Mouse (Mus musculus): ENCODE results near the gene Adam23. TPM values are rescaled to one million over a fixed set of nuclear protein-coding genes. Genes with fewer than 3 reads are reported as not detected.

Gene Adam23
- total and polyA plus RNA-seq, 3 experiments = 1.0 to 1.7 (median 1.4) TPM

DNA sequence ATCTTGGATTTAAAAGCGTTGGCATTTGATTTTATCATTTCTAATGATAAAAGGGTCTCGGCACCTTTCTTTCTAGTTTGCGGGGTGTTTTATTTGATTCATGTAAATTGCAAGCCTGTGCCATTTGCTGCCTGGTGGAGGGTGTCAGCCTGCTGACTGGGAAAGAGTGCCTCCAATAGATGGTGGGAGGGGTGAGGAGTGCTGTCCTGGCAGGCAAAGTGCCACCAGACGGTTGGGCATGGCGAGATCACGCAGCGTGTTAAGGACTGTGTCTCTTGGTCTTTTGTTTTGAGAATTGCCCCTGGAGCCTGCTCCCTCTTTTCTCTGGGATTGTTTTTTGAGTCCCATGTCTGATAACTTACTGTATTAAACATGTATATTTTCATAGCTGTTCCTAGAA lies 126.5 kb downstream of the Adam23 start:
- Histone ChIP-seq H3K9ac (ENCODE audit: low read depth, low read length) (no peak overlapping the region), H3K27ac (no peak overlapping the region), H3K36me3 (ENCODE audit: control insufficient read depth, insufficient read depth, low read length) (no peaks in the 10 kb centered on the region), H3K4me1 (ENCODE audit: control insufficient read depth, insufficient read depth, low read length) (no peaks in the 10 kb centered on the region), H3K4me3 (no peak overlapping the region), H3K79me2 (replicated peaks; ENCODE audit: control insufficient read depth, insufficient read depth, low read length) (no peaks in the 10 kb centered on the region), H3K27me3 (ENCODE audit: control insufficient read depth, insufficient read depth, low read length) (no peaks in the 10 kb centered on the region)
- no peak for DNase-seq
- 66% methylated on average over 7 of the region's 7 CpGs for WGBS
- intact Hi-C loops (cut with DNase I) = no loop called here
- TF ChIP-seq EP300 (IDR thresholded peaks at IDR 0.05; ENCODE audit: insufficient read depth, low read depth, low read length) (no peak), CTCF (IDR thresholded peaks at IDR 0.05) (no peak), POLR2A (IDR thresholded peaks at IDR 0.05; ENCODE audit: insufficient read depth, low read depth, low read length) (no peak)

DNA sequence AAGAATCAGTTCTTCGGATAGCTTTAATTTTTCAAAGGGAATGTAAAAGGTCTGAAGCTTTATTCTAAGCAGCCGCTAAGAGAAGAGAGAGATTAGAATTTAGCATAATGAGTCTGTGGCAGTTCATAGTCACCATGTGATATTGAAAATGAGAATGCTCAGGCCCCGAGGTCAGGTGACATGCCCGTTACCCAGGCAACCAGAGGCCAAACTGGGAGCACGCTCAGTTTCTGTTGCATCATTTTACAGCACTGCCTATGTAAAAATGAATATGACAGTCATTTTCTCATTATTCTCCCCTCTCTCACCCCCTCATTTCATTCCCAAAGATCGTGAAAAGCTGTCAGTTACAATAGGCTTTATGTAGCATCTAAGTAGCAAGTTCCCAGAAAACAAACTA lies 127.7 kb downstream of the Adam23 start:
- Histone ChIP-seq H3K9ac (ENCODE audit: low read depth, low read length) (no peak overlapping the region), H3K4me1 (ENCODE audit: control insufficient read depth, insufficient read depth, low read length) (no peaks in the 10 kb centered on the region), H3K36me3 (ENCODE audit: control insufficient read depth, insufficient read depth, low read length) (no peaks in the 10 kb centered on the region), H3K4me3 (no peak overlapping the region), H3K79me2 (replicated peaks; ENCODE audit: control insufficient read depth, insufficient read depth, low read length) (no peaks in the 10 kb centered on the region), H3K27ac (no peak overlapping the region), H3K27me3 (ENCODE audit: control insufficient read depth, insufficient read depth, low read length) (no peaks in the 10 kb centered on the region)
- DNase-seq = no peak
- intact Hi-C loops (cut with DNase I) = no loop called here
- 75% methylated on average over 6 of the region's 6 CpGs for WGBS
- TF ChIP-seq CTCF (IDR thresholded peaks at IDR 0.05) (no peak), EP300 (IDR thresholded peaks at IDR 0.05; ENCODE audit: insufficient read depth, low read depth, low read length) (no peak), POLR2A (IDR thresholded peaks at IDR 0.05; ENCODE audit: insufficient read depth, low read depth, low read length) (no peak)

GRCm38 (mm10) chr1:63573864-63574611 lies 128.3 kb downstream of the Adam23 start:
- intact Hi-C loops (cut with DNase I) = no loop called here
- Histone ChIP-seq H3K4me3 (no peak overlapping the region), H3K27me3 (ENCODE audit: control insufficient read depth, insufficient read depth, low read length) (no peaks in the 10 kb centered on the region), H3K4me1 (ENCODE audit: control insufficient read depth, insufficient read depth, low read length) (no peaks in the 10 kb centered on the region), H3K9ac (ENCODE audit: low read depth, low read length) (no peak overlapping the region), H3K79me2 (replicated peaks; ENCODE audit: control insufficient read depth, insufficient read depth, low read length) (no peaks in the 10 kb centered on the region), H3K36me3 (ENCODE audit: control insufficient read depth, insufficient read depth, low read length) (no peaks in the 10 kb centered on the region), H3K27ac (no peak overlapping the region)
- TF ChIP-seq EP300 (IDR thresholded peaks at IDR 0.05; ENCODE audit: insufficient read depth, low read depth, low read length) (no peak), CTCF (IDR thresholded peaks at IDR 0.05) (no peak), POLR2A (IDR thresholded peaks at IDR 0.05; ENCODE audit: insufficient read depth, low read depth, low read length) (no peak)
- 74% methylated on average over 12 of the region's 12 CpGs for WGBS
- DNase-seq = no peak

- Histone ChIP-seq H3K4me3 (no peak overlapping the region), H3K4me1 (ENCODE audit: control insufficient read depth, insufficient read depth, low read length) (no peaks in the 10 kb centered on the region), H3K36me3 (ENCODE audit: control insufficient read depth, insufficient read depth, low read length) (no peaks in the 10 kb centered on the region), H3K79me2 (replicated peaks; ENCODE audit: control insufficient read depth, insufficient read depth, low read length) (no peaks in the 10 kb centered on the region), H3K27me3 (ENCODE audit: control insufficient read depth, insufficient read depth, low read length) (no peaks in the 10 kb centered on the region), H3K9ac (ENCODE audit: low read depth, low read length) (no peak overlapping the region), H3K27ac (no peak overlapping the region)
- no peak for TF ChIP-seq EP300 (IDR thresholded peaks at IDR 0.05; ENCODE audit: insufficient read depth, low read depth, low read length)
- TF ChIP-seq CTCF (IDR thresholded peaks at IDR 0.05) = no peak
- TF ChIP-seq POLR2A (IDR thresholded peaks at IDR 0.05; ENCODE audit: insufficient read depth, low read depth, low read length) = no peak
- 66% methylated on average over 5 of the region's 5 CpGs for WGBS
- intact Hi-C loops (cut with DNase I) = no loop called here
- DNase-seq = no peak
Measured at GRCm38 (mm10) chr1:63576803-63577202, 131.1 kb downstream of the Adam23 start.

GRCm38 (mm10) chr1:63579153-63579552 lies 133.5 kb downstream of the Adam23 start:
- WGBS = 76% methylated on average over 8 of the region's 8 CpGs
- DNase-seq = no peak
- no peaks in the 10 kb centered on the region for H3K36me3 ChIP-seq (ENCODE audit: control insufficient read depth, insufficient read depth, low read length)
- H3K9ac ChIP-seq (ENCODE audit: low read depth, low read length) = no peak overlapping the region
- H3K79me2 ChIP-seq (replicated peaks; ENCODE audit: control insufficient read depth, insufficient read depth, low read length) = no peaks in the 10 kb centered on the region
- intact Hi-C loops (cut with DNase I) = no loop called here
- H3K4me3 ChIP-seq = no peak overlapping the region
- H3K27ac ChIP-seq = no peak overlapping the region
- no peaks in the 10 kb centered on the region for H3K4me1 ChIP-seq (ENCODE audit: control insufficient read depth, insufficient read depth, low read length)
- H3K27me3 ChIP-seq (ENCODE audit: control insufficient read depth, insufficient read depth, low read length) = no peaks in the 10 kb centered on the region
- TF ChIP-seq EP300 (IDR thresholded peaks at IDR 0.05; ENCODE audit: insufficient read depth, low read depth, low read length) (no peak), CTCF (IDR thresholded peaks at IDR 0.05) (no peak), POLR2A (IDR thresholded peaks at IDR 0.05; ENCODE audit: insufficient read depth, low read depth, low read length) (no peak)

GRCm38 (mm10) chr1:63586869-63587268 lies 141.2 kb downstream of the Adam23 start:
- DNase-seq = no peak
- H3K79me2 ChIP-seq (replicated peaks; ENCODE audit: control insufficient read depth, insufficient read depth, low read length) = no peaks in the 10 kb centered on the region
- H3K9ac ChIP-seq (ENCODE audit: low read depth, low read length) = no peak overlapping the region
- H3K4me1 ChIP-seq (ENCODE audit: control insufficient read depth, insufficient read depth, low read length) = no peaks in the 10 kb centered on the region
- no peaks in the 10 kb centered on the region for H3K36me3 ChIP-seq (ENCODE audit: control insufficient read depth, insufficient read depth, low read length)
- TF ChIP-seq CTCF (IDR thresholded peaks at IDR 0.05) (no peak), EP300 (IDR thresholded peaks at IDR 0.05; ENCODE audit: insufficient read depth, low read depth, low read length) (no peak), POLR2A (IDR thresholded peaks at IDR 0.05; ENCODE audit: insufficient read depth, low read depth, low read length) (no peak)
- WGBS = 80% methylated on average over 7 of the region's 7 CpGs
- no peak overlapping the region for H3K4me3 ChIP-seq
- intact Hi-C loops (cut with DNase I) = no loop called here
- no peaks in the 10 kb centered on the region for H3K27me3 ChIP-seq (ENCODE audit: control insufficient read depth, insufficient read depth, low read length)
- no peak overlapping the region for H3K27ac ChIP-seq

All from heart, adult 2 months (tissue).